Mouse (Mus musculus) forelimb bud, embryonic 11.5 days (tissue): ENCODE results near the gene Gm5157.
"Not testable (repeated sequence)": the region's sequence is repeated elsewhere in the genome, so short reads cannot be mapped to it uniquely, and the experiment has no call there.

Experiments used
- DNase-seq: peaks from one replicate; pipeline ENCODE4 v3.0.0-alpha.2; 2012; ENCODE audit warnings: low read depth, low spot score

Gm5157 gene

GRCm38 (mm10) chr7:21190323-21190722, at the start of gene Gm5157:
Gene Gm5157, minus strand, starts transcription at chr7:21190423.
- not testable (repeated sequence) for DNase-seq

GRCm38 (mm10) chr7:21161885-21162284, 28.3 kb downstream of the Gm5157 start, which contains the start of gene Vmn1r123:
Gene Vmn1r123, plus strand, starts transcription at chr7:21162185.
- DNase-seq = not testable (repeated sequence)
